Mouse (Mus musculus): ENCODE results near the gene Zdhhc16.
A peak's percentile ranks its signal among the peaks of the same experiment; 100 is the strongest.

Zdhhc16 gene

GRCm38 (mm10) chr19:41987206-41987605 is 53.9 kb downstream of the Zdhhc16 start:
- no peak for DNase-seq (ENCODE audit: low spot score in 2 of 2)

- peak in 1 of 2 experiments; percentile 44 for DNase-seq (ENCODE audit: low spot score in 2 of 2)
Observed at GRCm38 (mm10) chr19:41989810-41990209, 56.5 kb downstream of the Zdhhc16 start.

- no peak for DNase-seq (ENCODE audit: low spot score in 2 of 2)
Observed at GRCm38 (mm10) chr19:41991926-41992477, 58.7 kb downstream of the Zdhhc16 start.

- DNase-seq (ENCODE audit: low spot score in 2 of 2): no peak
Observed at GRCm38 (mm10) chr19:41992971-41993370, 59.7 kb downstream of the Zdhhc16 start.

GRCm38 (mm10) chr19:41993484-41993883 is 60.2 kb downstream of the Zdhhc16 start:
- DNase-seq (ENCODE audit: low spot score in 2 of 2): peak; percentile 87 to 89
